Mouse (Mus musculus) neural tube, embryonic 15.5 days (tissue): Measurements from ENCODE around the gene Dazap1. TPM values are rescaled to one million over a fixed set of nuclear protein-coding genes. Genes with fewer than 3 reads are reported as not detected.
A peak's percentile ranks its signal among the peaks of the same experiment; 100 is the strongest.

Source experiments
- ATAC-seq: fragments of 200-750 bp; cut with Nextera tagmentation; 2 replicates; pipeline ENCODE4 v1.8.0; 2017; ENCODE audit warnings: mild to moderate bottlenecking, moderate TSS enrichment, moderate library complexity; ENCODE audit not compliant: low FRiP score
- H3K27ac ChIP-seq: fragments of 300-500 bp; sonication (generic); replicated peaks from 2 replicates; pipeline ENCODE4 v1.5.1; 2015; ENCODE audit warnings: mild to moderate bottlenecking, inconsistent platforms
- H3K27me3 ChIP-seq: fragments of 300-500 bp; sonication (generic); replicated peaks from 2 replicates; pipeline ENCODE4 v1.6.1; 2015; ENCODE audit warnings: inconsistent platforms
- H3K36me3 ChIP-seq: fragments of 300-500 bp; sonication (generic); 2 replicates; pipeline ENCODE4 v1.6.1; 2015; ENCODE audit warnings: inconsistent platforms
- H3K4me1 ChIP-seq: fragments of 300-500 bp; sonication (generic); 2 replicates; pipeline ENCODE4 v1.6.1; 2015; ENCODE audit warnings: inconsistent platforms
- H3K4me2 ChIP-seq: fragments of 300-500 bp; sonication (generic); 2 replicates; pipeline ENCODE4 v1.6.1; 2015; ENCODE audit warnings: inconsistent platforms, mild to moderate bottlenecking, moderate library complexity
- H3K4me3 ChIP-seq: fragments of 300-500 bp; sonication (generic); replicated peaks from 2 replicates; pipeline ENCODE4 v1.5.1; 2015; ENCODE audit warnings: mild to moderate bottlenecking, inconsistent platforms
- H3K9ac ChIP-seq: fragments of 300-500 bp; sonication (generic); replicated peaks from 2 replicates; pipeline ENCODE4 v1.6.1; 2015; ENCODE audit warnings: mild to moderate bottlenecking, inconsistent platforms
- H3K9me3 ChIP-seq: fragments of 300-500 bp; sonication (generic); replicated peaks from 2 replicates; pipeline ENCODE4 v1.6.1; 2016; ENCODE audit warnings: inconsistent platforms
- WGBS: fragments of 180-500 bp; shearing (Covaris S2); methylation state at CpG from one replicate; pipeline ENCODE4 v1.1.7; 2015; ENCODE audit warnings: mixed read lengths; 5-methylcytosine and 5-hydroxymethylcytosine counted together
- polyA plus RNA-seq: library from polyadenylated mRNA; unstranded; fragments of >200 nt; fragmentation: Nextera tagmentation; extraction: Ambion mirVana; gene quantifications from 2 replicates; pipeline ENCODE4 v1.2.1, GENCODE M21; 2015

The Dazap1 gene
- polyA plus RNA-seq, 1 experiment from 2014 or later, result 48.6 TPM

- no peak for ATAC-seq
- WGBS, result 96% methylated on average over 12 of the region's 12 CpGs
Measured at GRCm38 (mm10) chr10:80279273-80279672, 18.0 kb downstream of the Dazap1 start.

GRCm38 (mm10) chr10:80281304-80281703 lies 20.0 kb downstream of the Dazap1 start:
- Histone ChIP-seq H3K4me2 (no peak overlapping the region), H3K36me3 (peaks cover 93% of the 10 kb centered on the region), H3K4me3 (no peak overlapping the region), H3K9me3 (no peaks in the 10 kb centered on the region), H3K4me1 (peaks cover 9% of the 10 kb centered on the region), H3K9ac (no peak overlapping the region), H3K27ac (0 out of 2 replicates have a peak overlapping the region, but pooled peaks have one; percentile 37), H3K27me3 (no peaks in the 10 kb centered on the region)
- ATAC-seq, result no peak
- 87% methylated on average over 7 of the region's 7 CpGs for WGBS

More at GRCm38 (mm10) chr10:80279273-80279672, 18.0 kb downstream of the Dazap1 start:
- Histone ChIP-seq H3K4me3 (no peak overlapping the region), H3K27ac (no peak overlapping the region), H3K36me3 (peaks cover 88% of the 10 kb centered on the region), H3K4me2 (no peak overlapping the region), H3K9me3 (no peaks in the 10 kb centered on the region), H3K4me1 (peaks cover 9% of the 10 kb centered on the region), H3K27me3 (no peaks in the 10 kb centered on the region), H3K9ac (no peak overlapping the region)

DNA sequence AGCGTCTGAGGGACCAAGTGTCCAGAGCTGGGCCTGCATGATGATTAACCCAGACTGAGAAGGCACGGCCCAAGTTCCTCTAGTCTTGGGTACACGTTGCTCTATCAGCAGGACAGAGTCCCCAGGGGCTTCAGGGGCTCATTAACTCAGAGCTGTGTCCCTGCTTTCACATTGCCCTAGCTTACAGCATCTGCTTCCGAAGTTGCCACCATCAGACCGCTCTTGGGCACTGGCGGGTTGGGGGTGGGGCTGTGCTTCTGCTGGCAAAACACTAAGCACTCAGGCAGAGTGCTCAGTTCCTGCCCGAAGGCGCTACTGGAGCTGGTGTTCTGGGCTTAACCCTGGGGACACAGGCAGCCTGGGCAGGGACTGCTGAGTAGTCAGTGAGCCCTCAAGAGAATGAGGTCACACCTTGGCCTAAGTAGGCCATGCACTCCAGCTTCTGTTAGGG lies 20.7 kb downstream of the Dazap1 start:
- Histone ChIP-seq H3K4me3 (no peak overlapping the region), H3K27ac (0 out of 2 replicates have a peak overlapping the region, but pooled peaks have one; percentile 37), H3K9ac (0 out of 2 replicates have a peak overlapping the region, but pooled peaks have one; percentile 6), H3K4me1 (peaks cover 9% of the 10 kb centered on the region), H3K36me3 (peaks cover 93% of the 10 kb centered on the region), H3K27me3 (no peaks in the 10 kb centered on the region), H3K9me3 (no peaks in the 10 kb centered on the region), H3K4me2 (no peak overlapping the region)
- WGBS, result 51% methylated on average over 8 of the region's 8 CpGs
- no peak; the same call in 1 of the 2 replicates for ATAC-seq

DNA sequence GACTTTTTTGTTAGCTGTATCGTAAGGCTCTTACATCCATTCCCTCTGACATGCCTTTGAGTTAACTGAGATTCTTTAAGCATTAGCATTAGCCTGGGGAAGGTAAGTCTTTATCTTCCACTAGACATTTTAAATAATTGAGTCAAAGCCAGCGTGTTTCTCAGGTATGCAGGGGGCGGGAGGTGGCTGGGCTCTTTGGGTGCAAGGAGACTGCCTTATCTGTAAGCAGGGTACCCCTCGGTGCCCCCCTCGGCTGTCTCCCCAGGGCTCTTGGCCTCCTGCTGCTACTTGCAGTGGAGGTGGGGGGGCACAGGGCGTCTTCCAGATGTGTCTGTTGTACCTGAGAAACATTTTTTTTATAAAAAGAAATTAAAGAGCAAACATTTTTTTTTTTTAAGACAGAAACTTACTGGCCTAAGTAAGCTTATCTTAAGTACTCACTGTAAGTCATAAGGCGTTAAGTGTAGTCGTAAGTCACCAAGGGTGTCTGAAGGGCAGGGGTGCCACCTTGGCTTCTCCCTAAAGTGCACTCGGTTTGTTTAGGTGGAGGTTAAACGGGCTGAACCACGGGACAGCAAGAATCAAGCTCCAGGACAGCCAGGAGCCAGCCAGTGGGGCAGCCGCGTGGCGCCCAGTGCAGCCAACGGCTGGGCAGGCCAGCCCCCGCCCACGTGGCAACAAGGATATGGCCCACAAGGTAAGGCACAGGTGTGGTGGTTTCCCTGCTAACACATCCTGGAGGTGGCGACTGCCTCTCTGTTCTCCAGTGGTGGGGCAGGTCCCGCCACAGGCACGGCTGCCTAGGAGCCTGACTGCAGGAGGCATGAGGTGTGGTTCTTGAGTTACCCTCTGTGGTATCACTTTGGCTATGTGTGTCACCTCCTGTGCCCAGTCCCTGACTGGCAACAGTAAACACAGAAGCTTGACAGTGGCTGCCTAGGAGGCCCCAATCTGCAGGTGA lies 21.5 kb downstream of the Dazap1 start:
- Histone ChIP-seq H3K36me3 (peaks cover 90% of the 10 kb centered on the region), H3K4me3 (no peak overlapping the region), H3K9me3 (no peaks in the 10 kb centered on the region), H3K9ac (no peak overlapping the region), H3K27ac (no peak overlapping the region), H3K4me2 (no peak overlapping the region), H3K4me1 (peaks cover 9% of the 10 kb centered on the region), H3K27me3 (no peaks in the 10 kb centered on the region)
- no peak for ATAC-seq
- WGBS, result 90% methylated on average over 20 of the region's 20 CpGs

DNA sequence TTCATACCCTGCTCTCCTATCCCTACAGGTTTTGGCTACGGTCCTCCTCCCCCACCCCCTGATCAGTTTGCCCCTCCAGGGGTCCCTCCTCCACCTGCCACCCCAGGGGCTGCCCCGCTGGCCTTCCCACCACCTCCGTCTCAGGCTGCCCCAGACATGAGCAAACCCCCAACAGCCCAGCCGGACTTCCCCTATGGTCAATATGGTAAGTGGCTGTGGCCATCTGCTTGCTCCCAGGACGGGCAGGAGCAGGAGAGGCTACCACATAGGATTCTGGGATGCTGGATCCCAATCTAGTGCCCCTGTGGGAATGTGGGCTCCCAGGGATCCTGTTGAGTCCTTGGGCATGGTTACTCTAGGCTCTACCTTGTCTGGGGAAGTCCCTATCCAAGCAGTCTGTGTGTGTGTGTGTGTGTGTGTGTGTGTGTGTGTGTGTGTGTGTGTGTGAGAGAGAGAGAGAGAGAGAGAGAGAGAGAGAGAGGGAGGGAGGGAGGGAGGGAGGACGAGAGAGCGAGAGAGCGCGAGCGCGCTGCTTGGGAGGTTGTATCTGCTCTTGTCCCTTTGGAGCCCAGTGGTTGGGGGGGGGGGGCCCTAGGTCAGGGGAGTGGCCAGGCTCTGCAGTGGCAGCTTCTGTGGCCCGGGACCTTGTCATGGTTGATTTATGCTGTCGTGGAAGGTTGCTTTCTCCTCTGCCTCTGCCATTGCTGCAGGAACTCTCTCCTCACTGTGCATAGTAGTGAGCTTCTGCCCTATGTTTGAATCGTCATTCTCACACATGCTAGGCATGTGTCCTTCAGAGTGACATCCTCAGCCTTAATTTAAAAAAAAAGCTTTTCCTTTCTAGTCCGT lies 24.2 kb downstream of the Dazap1 start:
- H3K9me3 ChIP-seq, result no peaks in the 10 kb centered on the region
- H3K9ac ChIP-seq, result no peak overlapping the region
- H3K27me3 ChIP-seq, result no peaks in the 10 kb centered on the region
- H3K4me3 ChIP-seq, result no peak overlapping the region
- peaks cover 9% of the 10 kb centered on the region for H3K4me1 ChIP-seq
- no peak overlapping the region for H3K27ac ChIP-seq
- H3K4me2 ChIP-seq, result no peak overlapping the region
- WGBS, result 73% methylated on average over 14 of the region's 15 CpGs
- H3K36me3 ChIP-seq, result peaks cover 70% of the 10 kb centered on the region
- ATAC-seq, result no peak

GRCm38 (mm10) chr10:80288097-80288496 lies 26.8 kb downstream of the Dazap1 start:
- WGBS, result 93% methylated on average over 12 of the region's 12 CpGs
- peaks cover 8% of the 10 kb centered on the region for H3K4me1 ChIP-seq
- H3K9me3 ChIP-seq, result no peaks in the 10 kb centered on the region
- no peak overlapping the region for H3K4me3 ChIP-seq
- H3K27ac ChIP-seq, result no peak overlapping the region
- H3K36me3 ChIP-seq, result peaks cover 45% of the 10 kb centered on the region
- H3K9ac ChIP-seq, result no peak overlapping the region
- H3K27me3 ChIP-seq, result no peaks in the 10 kb centered on the region
- no peak for ATAC-seq
- H3K4me2 ChIP-seq, result no peak overlapping the region

GRCm38 (mm10) chr10:80288657-80289056 lies 27.4 kb downstream of the Dazap1 start:
- ATAC-seq, result no peak
- H3K4me1 ChIP-seq, result peaks cover 14% of the 10 kb centered on the region
- H3K4me2 ChIP-seq, result no peak overlapping the region
- peaks cover 40% of the 10 kb centered on the region for H3K36me3 ChIP-seq
- WGBS, result 74% methylated on average over 8 of the region's 8 CpGs
- H3K27ac ChIP-seq, result no peak overlapping the region
- H3K4me3 ChIP-seq, result no peak overlapping the region
- no peak overlapping the region for H3K9ac ChIP-seq
- H3K9me3 ChIP-seq, result no peaks in the 10 kb centered on the region
- H3K27me3 ChIP-seq, result no peaks in the 10 kb centered on the region

GRCm38 (mm10) chr10:80292251-80293146 lies 31.2 kb downstream of the Dazap1 start, which contains the start of gene Rps15:
Rps15 (plus strand) TSS chr10:80292453.
- peaks cover 52% of the 10 kb centered on the region for H3K4me1 ChIP-seq
- peaks cover 22% of the 10 kb centered on the region for H3K36me3 ChIP-seq
- WGBS, result under 1% methylated on average over 72 of the region's 72 CpGs
- H3K9me3 ChIP-seq, result no peaks in the 10 kb centered on the region
- H3K9ac ChIP-seq, result peak within 1 kb of the TSS; percentile 95
- no peaks in the 10 kb centered on the region for H3K27me3 ChIP-seq
- H3K4me2 ChIP-seq, result peak within 1 kb of the TSS; percentile 82
- H3K4me3 ChIP-seq, result peak within 1 kb of the TSS; percentile 88
- H3K27ac ChIP-seq, result peak within 1 kb of the TSS; percentile 94
- peak; percentile 77 for ATAC-seq

- no peaks in the 10 kb centered on the region for H3K27me3 ChIP-seq
- peaks cover 60% of the 10 kb centered on the region for H3K4me1 ChIP-seq
- H3K9ac ChIP-seq, result peak overlapping the region; percentile 95
- H3K4me3 ChIP-seq, result peak overlapping the region; percentile 88
- no peaks in the 10 kb centered on the region for H3K9me3 ChIP-seq
- peaks cover 16% of the 10 kb centered on the region for H3K36me3 ChIP-seq
- no peak for ATAC-seq
- peak overlapping the region; percentile 94; the same call in 1 of the 2 replicates for H3K27ac ChIP-seq
- H3K4me2 ChIP-seq, result peak overlapping the region; percentile 82
- 27% methylated on average over 14 of the region's 14 CpGs for WGBS
Measured at GRCm38 (mm10) chr10:80293325-80293724, 32.0 kb downstream of the Dazap1 start.

- H3K27ac ChIP-seq, result no peak overlapping the region
- 81% methylated on average over 4 of the region's 4 CpGs for WGBS
Measured at GRCm38 (mm10) chr10:80294311-80294710, 33.0 kb downstream of the Dazap1 start.

More at GRCm38 (mm10) chr10:80294311-80294710, 33.0 kb downstream of the Dazap1 start:
- ATAC-seq, result no peak
- no peak overlapping the region for H3K9ac ChIP-seq
- no peaks in the 10 kb centered on the region for H3K27me3 ChIP-seq
- H3K4me2 ChIP-seq, result 0 out of 2 replicates have a peak overlapping the region, but pooled peaks have one; percentile 82
- H3K9me3 ChIP-seq, result no peaks in the 10 kb centered on the region
- H3K4me1 ChIP-seq, result peaks cover 67% of the 10 kb centered on the region
- H3K4me3 ChIP-seq, result 0 out of 2 replicates have a peak overlapping the region, but pooled peaks have one; percentile 88
- peaks cover 15% of the 10 kb centered on the region for H3K36me3 ChIP-seq
